Mouse (Mus musculus): ENCODE data around the gene Gipr. TPM values are rescaled to one million over a fixed set of nuclear protein-coding genes. Genes with fewer than 3 reads are reported as not detected.

The Gipr gene
- polyA plus RNA-seq (2016; fragmentation: Nextera tagmentation; extraction: Ambion mirVana), result 0.18 and 0.36 TPM in 2 replicates

GRCm38 (mm10) chr7:19165656-19166423, at the start of gene Gipr:
Gene Gipr, minus strand, starts transcription at chr7:19166127.
- peak within 1 kb of the TSS; percentile 19; the same call in 1 of the 2 replicates for H3K4me3 ChIP-seq (replicated peaks)
- WGBS, result 12% methylated on average over 14 of the region's 14 CpGs
- H3K36me3 ChIP-seq, result no peaks in the 10 kb centered on the region

GRCm38 (mm10) chr7:19214940-19215339, 49.0 kb upstream of the Gipr start:
- 67% methylated on average over 9 of the region's 9 CpGs for WGBS
- peak overlapping the region; percentile 6; the same call in 1 of the 2 replicates for H3K4me3 ChIP-seq (replicated peaks)

More at GRCm38 (mm10) chr7:19165656-19166423, at the start of gene Gipr:
- Histone ChIP-seq H3K27me3 (peaks cover 66% of the 10 kb centered on the region), H3K9me3 (no peaks in the 10 kb centered on the region), H3K4me2 (peak within 1 kb of the TSS; percentile 37), H3K4me1 (replicated peaks) (peaks cover 21% of the 10 kb centered on the region), H3K9ac (replicated peaks) (no peak within 1 kb of the TSS), H3K27ac (no peak within 1 kb of the TSS)
- no peak for ATAC-seq (ENCODE audit: insufficient number of reproducible peaks, insufficient read depth, low FRiP score, low TSS enrichment, low read depth)

GRCm38 (mm10) chr7:19214369-19214768, 48.4 kb upstream of the Gipr start:
- WGBS, result 67% methylated on average over 7 of the region's 7 CpGs
- Histone ChIP-seq H3K4me2 (peak overlapping the region; percentile 76), H3K27me3 (no peaks in the 10 kb centered on the region), H3K9ac (replicated peaks) (no peak overlapping the region), H3K27ac (0 out of 2 replicates have a peak overlapping the region, but pooled peaks have one; percentile 26), H3K4me1 (replicated peaks) (peaks cover 61% of the 10 kb centered on the region), H3K4me3 (replicated peaks) (peak overlapping the region; percentile 6; the same call in 1 of the 2 replicates), H3K36me3 (no peaks in the 10 kb centered on the region), H3K9me3 (peaks cover 4% of the 10 kb centered on the region; the same call in 1 of the 2 replicates)
- ATAC-seq (ENCODE audit: insufficient number of reproducible peaks, insufficient read depth, low FRiP score, low TSS enrichment, low read depth), result no peak

More at GRCm38 (mm10) chr7:19214940-19215339, 49.0 kb upstream of the Gipr start:
- no peaks in the 10 kb centered on the region for H3K27me3 ChIP-seq
- H3K4me1 ChIP-seq (replicated peaks), result peaks cover 61% of the 10 kb centered on the region
- peak overlapping the region; percentile 62; the same call in 1 of the 2 replicates for H3K27ac ChIP-seq
- peak overlapping the region; percentile 76 for H3K4me2 ChIP-seq
- no peaks in the 10 kb centered on the region for H3K36me3 ChIP-seq
- ATAC-seq (ENCODE audit: insufficient number of reproducible peaks, insufficient read depth, low FRiP score, low TSS enrichment, low read depth), result no peak
- peaks cover 2% of the 10 kb centered on the region; the same call in 1 of the 2 replicates for H3K9me3 ChIP-seq
- no peak overlapping the region for H3K9ac ChIP-seq (replicated peaks)

GRCm38 (mm10) chr7:19213385-19213784, 47.5 kb upstream of the Gipr start:
- Histone ChIP-seq H3K4me3 (replicated peaks) (peak overlapping the region; percentile 54), H3K27ac (no peak overlapping the region), H3K36me3 (no peaks in the 10 kb centered on the region), H3K9me3 (peaks cover 4% of the 10 kb centered on the region; the same call in 1 of the 2 replicates), H3K27me3 (no peaks in the 10 kb centered on the region), H3K4me2 (peak overlapping the region; percentile 76), H3K9ac (replicated peaks) (no peak overlapping the region), H3K4me1 (replicated peaks) (peaks cover 58% of the 10 kb centered on the region)
- ATAC-seq (ENCODE audit: insufficient number of reproducible peaks, insufficient read depth, low FRiP score, low TSS enrichment, low read depth), result no peak
- 62% methylated on average over 2 of the region's 2 CpGs for WGBS

- WGBS, result 4% methylated on average over 30 of the region's 30 CpGs
- ATAC-seq (ENCODE audit: insufficient number of reproducible peaks, insufficient read depth, low FRiP score, low TSS enrichment, low read depth), result 0 out of 2 replicates have a peak, but pooled peaks have one; percentile 39
- no peak within 1 kb of the TSS for H3K27ac ChIP-seq
Observed at GRCm38 (mm10) chr7:19211996-19212755, 46.2 kb upstream of the Gipr start, which contains the start of gene Gpr4. Gene Gpr4, plus strand, starts transcription at chr7:19212538.

GRCm38 (mm10) chr7:19211041-19211675, 45.2 kb upstream of the Gipr start:
- no peak overlapping the region for H3K4me3 ChIP-seq (replicated peaks)
- 0 out of 2 replicates have a peak, but pooled peaks cover 6% of the 10 kb centered on the region for H3K36me3 ChIP-seq
- peaks cover 39% of the 10 kb centered on the region for H3K4me1 ChIP-seq (replicated peaks)
- no peak overlapping the region for H3K9ac ChIP-seq (replicated peaks)
- no peaks in the 10 kb centered on the region for H3K27me3 ChIP-seq
- WGBS, result 65% methylated on average over 5 of the region's 5 CpGs
- ATAC-seq (ENCODE audit: insufficient number of reproducible peaks, insufficient read depth, low FRiP score, low TSS enrichment, low read depth), result no peak
- no peak overlapping the region for H3K4me2 ChIP-seq
- no peak overlapping the region for H3K27ac ChIP-seq
- peaks cover 4% of the 10 kb centered on the region; the same call in 1 of the 2 replicates for H3K9me3 ChIP-seq

More at GRCm38 (mm10) chr7:19211996-19212755, 46.2 kb upstream of the Gipr start, which contains the start of gene Gpr4:
- H3K4me1 ChIP-seq (replicated peaks), result peaks cover 48% of the 10 kb centered on the region
- H3K9ac ChIP-seq (replicated peaks), result peak within 1 kb of the TSS; percentile 63
- peak within 1 kb of the TSS; percentile 76 for H3K4me2 ChIP-seq
- peaks cover 4% of the 10 kb centered on the region; the same call in 1 of the 2 replicates for H3K9me3 ChIP-seq
- no peaks in the 10 kb centered on the region for H3K27me3 ChIP-seq
- peak within 1 kb of the TSS; percentile 54 for H3K4me3 ChIP-seq (replicated peaks)
- no peaks in the 10 kb centered on the region for H3K36me3 ChIP-seq

GRCm38 (mm10) chr7:19210010-19210409, 44.1 kb upstream of the Gipr start:
- H3K4me2 ChIP-seq, result no peak overlapping the region
- no peak overlapping the region for H3K4me3 ChIP-seq (replicated peaks)
- no peak for ATAC-seq (ENCODE audit: insufficient number of reproducible peaks, insufficient read depth, low FRiP score, low TSS enrichment, low read depth)
- no peaks in the 10 kb centered on the region for H3K27me3 ChIP-seq
- WGBS, result 87% methylated on average over 5 of the region's 5 CpGs
- H3K36me3 ChIP-seq, result peaks cover 16% of the 10 kb centered on the region
- peaks cover 4% of the 10 kb centered on the region; the same call in 1 of the 2 replicates for H3K9me3 ChIP-seq
- H3K4me1 ChIP-seq (replicated peaks), result peaks cover 29% of the 10 kb centered on the region
- H3K27ac ChIP-seq, result no peak overlapping the region
- H3K9ac ChIP-seq (replicated peaks), result no peak overlapping the region

- Histone ChIP-seq H3K9me3 (peaks cover 4% of the 10 kb centered on the region; the same call in 1 of the 2 replicates), H3K36me3 (peaks cover 21% of the 10 kb centered on the region), H3K27ac (no peak overlapping the region), H3K27me3 (no peaks in the 10 kb centered on the region), H3K4me1 (replicated peaks) (peaks cover 24% of the 10 kb centered on the region), H3K4me2 (no peak overlapping the region), H3K4me3 (replicated peaks) (no peak overlapping the region), H3K9ac (replicated peaks) (no peak overlapping the region)
- no peak for ATAC-seq (ENCODE audit: insufficient number of reproducible peaks, insufficient read depth, low FRiP score, low TSS enrichment, low read depth)
- WGBS, result 85% methylated on average over 4 of the region's 4 CpGs
Observed at GRCm38 (mm10) chr7:19209494-19209893, 43.6 kb upstream of the Gipr start.

- Histone ChIP-seq H3K4me3 (replicated peaks) (no peak overlapping the region), H3K36me3 (peaks cover 26% of the 10 kb centered on the region), H3K4me1 (replicated peaks) (peaks cover 19% of the 10 kb centered on the region; the same call in 1 of the 2 replicates), H3K9me3 (peaks cover 4% of the 10 kb centered on the region; the same call in 1 of the 2 replicates), H3K27me3 (no peaks in the 10 kb centered on the region), H3K27ac (no peak overlapping the region), H3K4me2 (no peak overlapping the region), H3K9ac (replicated peaks) (no peak overlapping the region)
- 56% methylated on average over 7 of the region's 7 CpGs for WGBS
- no peak for ATAC-seq (ENCODE audit: insufficient number of reproducible peaks, insufficient read depth, low FRiP score, low TSS enrichment, low read depth)
Observed at GRCm38 (mm10) chr7:19208944-19209472, 43.1 kb upstream of the Gipr start.

GRCm38 (mm10) chr7:19208201-19208910, 42.4 kb upstream of the Gipr start:
- Histone ChIP-seq H3K4me1 (replicated peaks) (peaks cover 13% of the 10 kb centered on the region; the same call in 1 of the 2 replicates), H3K9ac (replicated peaks) (no peak overlapping the region), H3K4me3 (replicated peaks) (no peak overlapping the region), H3K36me3 (peaks cover 30% of the 10 kb centered on the region), H3K27me3 (no peaks in the 10 kb centered on the region), H3K4me2 (no peak overlapping the region), H3K9me3 (peaks cover 4% of the 10 kb centered on the region; the same call in 1 of the 2 replicates), H3K27ac (no peak overlapping the region)
- WGBS, result 81% methylated on average over 13 of the region's 13 CpGs
- ATAC-seq (ENCODE audit: insufficient number of reproducible peaks, insufficient read depth, low FRiP score, low TSS enrichment, low read depth), result no peak

Measured in limb, embryonic 12.5 days (tissue).